Mouse (Mus musculus): ENCODE data around the gene Rps2. TPM values are rescaled to one million over a fixed set of nuclear protein-coding genes. Genes with fewer than 3 reads are reported as not detected.

Gene Rps2
- total RNA-seq, 2 experiments from 2014 or later, result 291 to 312 TPM

DNA sequence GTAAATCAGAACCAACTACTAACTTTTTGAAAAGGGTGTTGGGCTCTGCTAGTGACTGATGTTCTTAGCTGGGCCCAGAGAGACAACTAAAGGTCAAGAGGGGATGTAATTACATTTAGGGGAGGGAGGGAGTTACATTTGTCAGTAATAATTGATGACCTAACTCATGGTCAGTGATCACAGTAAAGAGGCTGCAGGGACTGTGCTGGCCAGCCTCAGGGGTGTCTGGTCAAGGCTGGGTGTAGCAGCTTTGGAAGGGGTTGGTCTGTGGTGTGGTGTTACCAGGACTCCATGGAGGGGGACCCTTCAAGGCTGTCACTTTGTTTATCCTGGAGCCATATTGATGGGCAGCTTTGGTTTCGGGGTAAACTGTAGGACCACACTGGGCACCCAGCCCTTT lies 39.5 kb downstream of the Rps2 start:
- intact Hi-C loops (cut with DNase I), result loop anchor here (5.0 kb wide), 1 partner anchor 45 kb away; the partner anchor contains the start of gene Meiob
- DNase-seq (ENCODE audit: low spot score in 2 of 2), result no peak

DNA sequence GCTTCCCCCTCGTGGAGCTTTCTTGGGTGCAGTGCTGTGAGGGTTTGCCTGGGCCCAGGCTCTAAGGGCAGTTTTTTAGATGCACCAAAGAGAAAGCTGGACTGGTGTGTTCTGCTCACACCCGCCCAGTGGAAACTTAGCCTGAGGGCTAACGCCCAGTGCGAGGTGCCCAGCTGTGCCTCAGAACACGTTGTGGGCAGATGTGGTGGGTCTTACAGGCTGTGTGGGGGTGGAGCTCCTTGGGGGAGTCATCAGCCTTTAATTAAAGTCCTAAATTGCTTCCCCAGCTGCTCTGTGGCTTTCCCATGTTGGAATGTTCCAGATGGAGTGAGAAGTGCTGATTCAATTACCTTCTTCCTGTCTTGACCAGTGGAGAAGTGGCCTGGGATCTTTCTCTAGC lies 43.2 kb downstream of the Rps2 start:
- DNase-seq (ENCODE audit: low spot score in 2 of 2), result no peak

DNA sequence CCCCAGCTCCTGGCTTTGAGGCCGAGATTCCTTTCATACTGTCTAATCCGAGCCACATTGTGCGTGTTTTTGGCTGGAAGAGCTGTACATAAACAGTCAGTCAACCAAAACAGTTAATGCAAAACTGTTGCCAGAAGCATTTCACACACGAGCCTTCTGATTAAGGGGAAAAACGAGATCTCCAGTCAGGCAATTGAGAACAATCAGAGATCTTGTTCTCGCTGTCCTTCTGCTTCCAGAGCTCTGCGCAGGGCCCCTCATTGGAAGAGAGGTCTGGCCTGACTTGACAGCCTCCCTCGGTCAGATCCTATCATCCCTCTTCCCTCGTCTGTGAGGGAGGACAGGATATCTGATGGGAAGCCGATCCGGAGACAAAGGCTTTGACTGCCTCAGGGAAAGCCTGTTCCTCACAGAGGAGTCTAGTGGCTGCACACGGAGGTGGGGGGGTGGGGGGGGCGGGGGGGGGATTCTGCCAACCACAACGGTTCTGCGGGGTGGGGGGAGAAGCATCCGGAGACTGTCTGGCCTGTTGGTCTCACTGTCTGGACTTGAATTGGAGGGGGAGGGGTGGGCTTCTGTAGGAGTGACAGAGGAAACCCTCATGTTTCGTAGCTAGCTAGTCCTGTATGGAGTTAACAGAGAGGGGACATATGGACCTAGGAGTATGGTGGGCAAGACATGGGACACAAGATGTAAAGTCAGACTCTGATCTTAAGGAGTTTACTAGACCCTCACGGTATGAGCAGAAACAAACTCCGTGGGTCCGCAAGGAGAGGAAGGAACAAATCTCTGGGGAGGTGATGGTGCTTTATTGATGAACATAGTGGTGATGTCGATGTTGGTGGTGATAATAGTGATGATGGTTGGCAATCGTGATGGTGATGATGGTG lies 47.3 kb downstream of the Rps2 start:
- intact Hi-C loops (cut with DNase I), result no loop called here
- no peak for DNase-seq (ENCODE audit: low spot score in 2 of 2)

More for the DNA sequence above, 43.2 kb downstream of the Rps2 start:
- intact Hi-C loops (cut with DNase I), result no loop called here

DNA sequence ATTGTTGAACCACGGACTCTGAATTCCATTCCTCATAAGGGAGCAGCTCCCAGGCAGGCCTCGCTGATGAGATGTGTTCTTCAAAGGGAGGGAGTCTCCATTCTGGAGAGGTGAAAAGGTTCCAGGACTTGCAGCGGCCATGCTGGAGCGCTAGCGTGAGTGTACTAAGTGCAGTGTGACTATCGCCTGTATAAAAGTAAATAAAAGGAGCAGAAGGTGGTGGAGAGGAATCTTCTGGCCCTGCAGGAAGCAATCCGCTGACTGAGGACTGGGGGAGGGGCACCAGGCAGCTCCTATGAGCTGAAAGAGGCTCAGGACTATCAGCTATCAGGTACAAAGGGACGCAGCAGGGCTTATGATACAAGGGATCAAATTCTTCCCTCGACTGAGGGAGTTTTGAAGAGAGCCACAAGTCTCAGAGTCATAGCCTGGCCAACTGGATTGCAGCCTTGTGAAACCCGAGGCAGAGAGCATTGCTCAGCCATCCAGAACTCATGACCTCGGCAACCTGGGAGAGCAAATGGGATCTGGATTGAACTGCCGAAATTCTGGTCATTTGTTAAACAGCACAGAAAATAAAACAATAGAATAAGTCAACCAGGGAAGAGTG lies 48.5 kb downstream of the Rps2 start:
- no peak for DNase-seq (ENCODE audit: low spot score in 2 of 2)
- intact Hi-C loops (cut with DNase I), result no loop called here

DNA sequence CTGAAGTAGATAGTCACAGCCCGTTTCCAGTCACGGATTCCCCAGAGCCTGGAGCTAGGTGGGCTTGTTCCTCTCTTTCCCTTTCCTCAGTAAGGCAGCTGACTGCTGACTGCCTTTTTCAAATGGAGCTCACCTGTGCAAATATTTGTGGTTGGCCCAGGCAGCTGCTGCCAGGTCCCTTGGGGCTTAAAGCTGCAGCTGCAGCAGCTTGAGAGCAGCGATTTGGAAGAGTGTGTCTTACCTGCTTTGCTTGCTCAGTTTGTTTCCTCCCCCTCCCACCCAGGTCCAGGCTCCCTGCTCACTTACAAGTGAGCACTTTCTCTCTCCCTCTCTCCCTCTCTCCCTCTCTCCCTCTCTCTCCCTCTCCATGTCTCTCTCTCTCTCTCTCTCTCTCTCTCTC lies 51.2 kb downstream of the Rps2 start:
- intact Hi-C loops (cut with DNase I), result no loop called here
- no peak for DNase-seq (ENCODE audit: low spot score in 2 of 2)

Other genes starting within 250 kb of the Rps2 start
- 10 to 100 TPM; 26.2 to 40.9 TPM for gene E4f1, start 247.8 kb upstream of the Rps2 start, total RNA-seq (2021)
- gene Pgp, start 247.7 kb upstream of the Rps2 start, total RNA-seq (2021), result 10 to 100 TPM; 60.4 to 75.1 TPM
- 1 to 10 TPM in 1 of 2 experiments, under 1 TPM in 1; 0.86 to 1.1 TPM for gene Bricd5, start 244.2 kb upstream of the Rps2 start, total RNA-seq (2021)
- gene Mlst8, start 239.0 kb upstream of the Rps2 start, total RNA-seq (2021), result 10 to 100 TPM; 35.1 to 35.8 TPM
- gene Caskin1, start 229.5 kb upstream of the Rps2 start, total RNA-seq (2021), result 100 to 1,000 TPM; 110 to 140 TPM
- 10 to 100 TPM; 69.6 to 95.6 TPM for gene Traf7, start 190.2 kb upstream of the Rps2 start, total RNA-seq (2021)
- 10 to 100 TPM; 51.0 to 51.3 TPM for gene Rab26, start 183.9 kb upstream of the Rps2 start, total RNA-seq (2021)
- gene Pkd1, start 168.3 kb upstream of the Rps2 start, total RNA-seq (2021), result 10 to 100 TPM; 62.7 to 85.4 TPM
- gene Tsc2, start 85.5 kb upstream of the Rps2 start, total RNA-seq (2021), result 100 to 1,000 TPM; 116 to 157 TPM
- gene Nthl1, start 85.4 kb upstream of the Rps2 start, total RNA-seq (2021), result 1 to 10 TPM; 4.2 to 6.6 TPM
- gene Slc9a3r2, start 67.8 kb upstream of the Rps2 start, total RNA-seq (2021), result 10 to 100 TPM; 51.0 to 51.2 TPM
- gene Npw, start 59.7 kb upstream of the Rps2 start, total RNA-seq (2021), result 1 to 10 TPM; 1.1 to 1.3 TPM
- gene Zfp598, start 48.4 kb upstream of the Rps2 start, total RNA-seq (2021), result 10 to 100 TPM; 30.5 to 45.1 TPM
- 100 to 1,000 TPM; 179 to 200 TPM for gene Syngr3, start 28.2 kb upstream of the Rps2 start, total RNA-seq (2021)
- 10 to 100 TPM; 18.2 TPM for gene Gfer, start 22.0 kb upstream of the Rps2 start, total RNA-seq (2021)
- 1 to 10 TPM; 2.1 to 2.9 TPM for gene Noxo1, start 21.9 kb upstream of the Rps2 start, total RNA-seq (2021)
- gene Tbl3, start 10.5 kb upstream of the Rps2 start, total RNA-seq (2021), result 10 to 100 TPM; 26.9 to 29.6 TPM
- not detected for gene Rnf151, start 53 bp upstream of the Rps2 start, total RNA-seq (2021)
- gene Ndufb10, start 6.4 kb downstream of the Rps2 start, total RNA-seq (2021), result 100 to 1,000 TPM; 193 to 210 TPM
- gene Rpl3l, start 9.7 kb downstream of the Rps2 start, total RNA-seq (2021), result under 1 TPM; 0.39 to 0.57 TPM
- gene Msrb1, start 18.5 kb downstream of the Rps2 start, total RNA-seq (2021), result 10 to 100 TPM; 36.4 to 46.7 TPM
- under 1 TPM; 0.36 to 0.44 TPM for gene Hs3st6, start 34.9 kb downstream of the Rps2 start, total RNA-seq (2021)
- not detected for gene Meiob, start 86.2 kb downstream of the Rps2 start, total RNA-seq (2021)
- gene Hagh, start 122.0 kb downstream of the Rps2 start, total RNA-seq (2021), result 100 to 1,000 TPM; 134 to 153 TPM
- gene Fahd1, start 132.2 kb downstream of the Rps2 start, total RNA-seq (2021), result 10 to 100 TPM; 18.0 to 20.5 TPM
- not detected for gene Igfals, start 147.9 kb downstream of the Rps2 start, total RNA-seq (2021)
- gene Nubp2, start 168.2 kb downstream of the Rps2 start, total RNA-seq (2021), result 10 to 100 TPM; 31.4 to 34.8 TPM
- 10 to 100 TPM; 56.4 to 63.7 TPM for gene Spsb3, start 168.5 kb downstream of the Rps2 start, total RNA-seq (2021)
- gene Eme2, start 177.0 kb downstream of the Rps2 start, total RNA-seq (2021), result 10 to 100 TPM; 47.4 to 60.0 TPM
- 10 to 100 TPM; 61.8 to 74.6 TPM for gene Mrps34, start 177.0 kb downstream of the Rps2 start, total RNA-seq (2021)
- 10 to 100 TPM; 41.4 to 54.3 TPM for gene Nme3, start 178.4 kb downstream of the Rps2 start, total RNA-seq (2021)
- gene Mapk8ip3, start 218.9 kb downstream of the Rps2 start, total RNA-seq (2021), result 100 to 1,000 TPM; 363 to 396 TPM
- gene Jpt2, start 242.6 kb downstream of the Rps2 start, total RNA-seq (2021), result 1 to 10 TPM; 4.8 to 5.7 TPM